Mouse (Mus musculus) small intestine, adult 2 months (tissue): ENCODE results near the gene Arsb.

Source experiments
- CTCF ChIP-seq: fragments of 200-500 bp; IDR thresholded peaks from 2 replicates; pipeline ENCODE4 v1.5.1; 2012; ENCODE audit warnings: low read depth, mild to moderate bottlenecking, control low read depth, inconsistent platforms, low read length, moderate library complexity, mixed read lengths; ENCODE audit not compliant: insufficient replicate concordance, insufficient read length; ENCODE audit errors: extremely low read depth
- POLR2A ChIP-seq: fragments of 200-500 bp; IDR thresholded peaks from 2 replicates; pipeline ENCODE4 v1.6.1; 2012; ENCODE audit warnings: low read depth, mild to moderate bottlenecking, control low read depth, inconsistent platforms, low read length, moderate library complexity

GRCm38 (mm10) chr13:93850674-93851073 lies 79.2 kb downstream of the Arsb start:
- TF ChIP-seq POLR2A (no peak), CTCF (no peak)
